Mouse (Mus musculus) kidney, embryonic 14.5 days (tissue): Measurements from ENCODE around the gene Csnk1g2. TPM values are rescaled to one million over a fixed set of nuclear protein-coding genes. Genes with fewer than 3 reads are reported as not detected.

Experiments
- ATAC-seq: fragments of 200-750 bp; cut with Nextera tagmentation; 2 replicates; pipeline ENCODE4 v1.8.0; 2017; ENCODE audit warnings: moderate number of reproducible peaks, mild to moderate bottlenecking, moderate TSS enrichment, moderate library complexity; ENCODE audit not compliant: low FRiP score, low TSS enrichment
- H3K27ac ChIP-seq: fragments of 300-500 bp; sonication (generic); 2 replicates; pipeline ENCODE4 v1.5.1; 2014; ENCODE audit warnings: low read depth, mild to moderate bottlenecking, low read length, moderate library complexity, mixed read lengths
- H3K27me3 ChIP-seq: fragments of 300-500 bp; sonication (generic); 2 replicates; pipeline ENCODE4 v1.6.1; 2014; ENCODE audit warnings: mild to moderate bottlenecking, low read length; ENCODE audit not compliant: control insufficient read depth, insufficient read depth
- H3K36me3 ChIP-seq: fragments of 300-500 bp; sonication (generic); 2 replicates; pipeline ENCODE4 v1.6.1; 2014; ENCODE audit warnings: low read length, mixed read lengths; ENCODE audit not compliant: control insufficient read depth, insufficient read depth
- H3K4me1 ChIP-seq: fragments of 300-500 bp; sonication (generic); 2 replicates; pipeline ENCODE4 v1.6.1; 2014; ENCODE audit warnings: low read length, mixed read lengths; ENCODE audit not compliant: control insufficient read depth, insufficient read depth
- H3K4me2 ChIP-seq: fragments of 300-500 bp; sonication (generic); replicated peaks from 2 replicates; pipeline ENCODE4 v1.6.1; 2014; ENCODE audit warnings: low read depth, mild to moderate bottlenecking, low read length
- H3K4me3 ChIP-seq: fragments of 300-500 bp; sonication (generic); 2 replicates; pipeline ENCODE4 v1.5.1; 2014; ENCODE audit warnings: mild to moderate bottlenecking, low read length
- H3K9ac ChIP-seq: fragments of 300-500 bp; sonication (generic); 2 replicates; pipeline ENCODE4 v1.6.1; 2014; ENCODE audit warnings: low read depth, mild to moderate bottlenecking, low read length, moderate library complexity
- H3K9me3 ChIP-seq: fragments of 300-500 bp; sonication (generic); 2 replicates; pipeline ENCODE4 v1.6.1; 2016; ENCODE audit warnings: low read length; ENCODE audit not compliant: control insufficient read depth
- WGBS: fragments of 180-500 bp; shearing (Covaris S2); extraction: QIAGEN DNeasy Blood & Tissue Kit; methylation state at CpG from one replicate; pipeline ENCODE4 v1.1.7; 2014; 5-methylcytosine and 5-hydroxymethylcytosine counted together
- polyA plus RNA-seq: library from polyadenylated mRNA; unstranded; fragments of >200 nt; fragmentation: Nextera tagmentation; extraction: Ambion mirVana; gene quantifications from 2 replicates; pipeline ENCODE4 v1.2.1, GENCODE M21; 2014

Gene Csnk1g2
- polyA plus RNA-seq, 1 experiment from 2014 or later: 127 TPM

DNA sequence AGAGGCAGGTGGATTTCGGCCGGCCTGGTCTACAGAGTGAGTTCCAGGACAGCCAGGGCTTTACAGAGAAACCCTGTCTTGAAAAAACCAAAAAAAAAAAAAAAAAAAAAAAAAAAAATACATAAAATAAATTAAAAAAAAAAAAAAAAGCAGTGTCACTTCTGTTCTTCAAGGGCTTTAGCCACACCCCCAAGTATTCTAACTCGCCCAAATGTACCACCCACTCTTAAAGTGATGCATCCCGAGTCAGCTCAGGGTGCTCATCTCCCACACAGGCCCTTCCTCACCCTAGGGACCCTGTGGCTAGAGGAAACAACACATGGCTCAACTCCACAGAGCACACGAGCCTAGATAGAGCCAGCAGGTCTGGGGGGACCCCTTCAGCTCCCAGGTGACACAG is 39.6 kb upstream of the Csnk1g2 start:
- H3K9ac ChIP-seq: no peak overlapping the region
- H3K27ac ChIP-seq: no peak overlapping the region
- H3K4me1 ChIP-seq: peaks cover 11% of the 10 kb centered on the region; the same call in 1 of the 2 replicates
- no peak overlapping the region for H3K4me3 ChIP-seq
- no peaks in the 10 kb centered on the region for H3K27me3 ChIP-seq
- no peak for ATAC-seq
- H3K4me2 ChIP-seq: no peak overlapping the region
- H3K9me3 ChIP-seq: no peaks in the 10 kb centered on the region
- peaks cover 35% of the 10 kb centered on the region for H3K36me3 ChIP-seq
- 86% methylated on average over 5 of the region's 5 CpGs for WGBS

DNA sequence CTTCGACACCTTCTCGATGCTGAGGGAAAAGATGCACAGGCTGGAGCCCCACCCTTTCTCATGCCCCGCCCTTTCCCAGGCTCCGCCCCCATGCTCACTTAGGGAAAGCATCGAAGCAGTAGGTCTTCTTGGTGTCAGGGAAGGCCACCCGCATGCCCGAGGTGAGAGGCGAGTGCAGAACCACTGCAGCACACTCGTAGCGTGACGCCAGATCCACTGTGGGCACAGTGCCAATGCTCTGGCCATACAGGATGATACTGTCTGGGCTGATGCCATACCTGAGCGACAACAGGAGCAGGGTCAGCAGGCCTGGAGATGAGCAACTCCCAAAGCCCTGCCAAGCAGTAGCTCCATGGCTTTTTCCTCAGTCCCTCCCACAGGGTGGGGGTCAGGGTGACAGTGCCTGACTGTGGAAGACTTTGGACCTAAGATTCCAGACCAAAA is 38.6 kb upstream of the Csnk1g2 start:
- H3K4me2 ChIP-seq: no peak overlapping the region
- peaks cover 11% of the 10 kb centered on the region; the same call in 1 of the 2 replicates for H3K4me1 ChIP-seq
- H3K9ac ChIP-seq: no peak overlapping the region
- H3K36me3 ChIP-seq: peaks cover 35% of the 10 kb centered on the region
- ATAC-seq: no peak
- WGBS: 69% methylated on average over 12 of the region's 12 CpGs
- no peaks in the 10 kb centered on the region for H3K9me3 ChIP-seq
- no peak overlapping the region for H3K4me3 ChIP-seq
- H3K27me3 ChIP-seq: no peaks in the 10 kb centered on the region
- no peak overlapping the region for H3K27ac ChIP-seq

DNA sequence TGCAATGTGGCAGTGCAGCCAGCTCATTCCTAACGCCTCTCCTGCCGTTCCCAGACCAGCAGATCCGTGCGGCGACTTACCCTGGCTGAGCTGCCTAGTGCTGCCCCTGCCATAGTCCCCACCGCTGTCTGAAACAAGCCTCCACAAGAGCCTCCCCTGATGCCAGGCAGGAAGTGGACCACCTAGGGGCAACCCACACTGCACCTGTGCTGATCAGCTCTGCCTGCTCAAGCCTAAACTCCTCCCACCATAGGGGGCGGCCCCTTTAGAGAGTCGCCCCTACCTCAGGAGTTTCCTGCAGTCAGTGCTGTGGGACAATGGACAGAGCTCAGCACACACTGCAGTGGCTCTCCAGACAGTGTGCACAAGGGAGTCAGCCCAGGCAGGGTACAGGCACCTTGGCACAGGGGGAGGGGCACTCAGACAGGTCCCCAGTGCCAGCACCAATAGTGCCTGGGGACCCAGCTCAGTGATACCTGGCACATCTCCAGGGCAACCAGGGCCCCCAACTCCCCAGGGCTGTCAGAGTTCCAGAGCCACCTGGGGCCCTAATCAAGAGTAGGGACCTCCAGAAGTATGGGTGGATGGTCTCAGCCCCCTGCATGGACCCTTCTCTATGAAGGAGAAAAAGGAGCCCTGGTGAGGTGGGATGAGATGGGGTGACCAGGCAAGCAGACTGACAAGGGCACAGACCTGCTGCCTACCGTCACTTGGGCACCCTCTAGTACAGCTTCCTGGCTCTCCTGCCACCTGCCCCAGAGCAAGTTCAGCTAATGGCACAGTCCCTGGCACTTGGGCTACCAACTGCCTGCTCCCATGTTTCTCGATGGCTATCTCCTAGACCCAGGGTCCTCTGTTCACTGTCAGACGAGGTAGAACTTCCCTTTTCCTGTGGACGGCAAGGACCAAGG is 37.7 kb upstream of the Csnk1g2 start:
- WGBS: 79% methylated on average over 12 of the region's 12 CpGs
- Histone ChIP-seq H3K4me1 (peaks cover 14% of the 10 kb centered on the region; the same call in 1 of the 2 replicates), H3K9ac (no peak overlapping the region), H3K36me3 (peaks cover 35% of the 10 kb centered on the region), H3K4me3 (peak overlapping the region; percentile 3; the same call in 1 of the 2 replicates), H3K4me2 (peak overlapping the region; percentile 10; the same call in 1 of the 2 replicates), H3K9me3 (no peaks in the 10 kb centered on the region), H3K27ac (no peak overlapping the region), H3K27me3 (no peaks in the 10 kb centered on the region)
- no peak for ATAC-seq

DNA sequence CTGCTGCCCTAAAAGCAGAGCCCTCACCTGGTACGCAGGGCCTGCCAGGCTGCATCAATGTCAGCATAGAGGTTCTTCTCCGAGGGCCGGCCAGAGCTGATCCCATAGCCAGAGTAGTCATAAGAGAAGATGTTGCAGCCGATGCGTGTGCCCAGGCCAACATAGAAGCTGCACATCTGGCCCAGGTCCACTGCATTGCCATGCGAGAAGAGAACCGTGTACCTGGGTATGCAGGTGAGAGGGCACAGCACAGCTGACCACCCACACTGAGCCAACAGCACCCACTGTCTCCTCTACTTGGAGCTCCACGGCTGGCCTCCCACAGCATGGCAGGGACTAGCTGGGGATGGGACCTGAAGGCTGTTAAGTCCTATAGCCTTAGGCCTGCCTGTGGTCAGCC is 37.1 kb upstream of the Csnk1g2 start:
- WGBS: 86% methylated on average over 8 of the region's 8 CpGs
- Histone ChIP-seq H3K36me3 (peaks cover 35% of the 10 kb centered on the region), H3K4me2 (peak overlapping the region; percentile 21; the same call in 1 of the 2 replicates), H3K4me1 (peaks cover 14% of the 10 kb centered on the region; the same call in 1 of the 2 replicates), H3K27me3 (no peaks in the 10 kb centered on the region), H3K4me3 (peak overlapping the region; percentile 3; the same call in 1 of the 2 replicates), H3K27ac (no peak overlapping the region), H3K9me3 (no peaks in the 10 kb centered on the region), H3K9ac (no peak overlapping the region)
- ATAC-seq: no peak

DNA sequence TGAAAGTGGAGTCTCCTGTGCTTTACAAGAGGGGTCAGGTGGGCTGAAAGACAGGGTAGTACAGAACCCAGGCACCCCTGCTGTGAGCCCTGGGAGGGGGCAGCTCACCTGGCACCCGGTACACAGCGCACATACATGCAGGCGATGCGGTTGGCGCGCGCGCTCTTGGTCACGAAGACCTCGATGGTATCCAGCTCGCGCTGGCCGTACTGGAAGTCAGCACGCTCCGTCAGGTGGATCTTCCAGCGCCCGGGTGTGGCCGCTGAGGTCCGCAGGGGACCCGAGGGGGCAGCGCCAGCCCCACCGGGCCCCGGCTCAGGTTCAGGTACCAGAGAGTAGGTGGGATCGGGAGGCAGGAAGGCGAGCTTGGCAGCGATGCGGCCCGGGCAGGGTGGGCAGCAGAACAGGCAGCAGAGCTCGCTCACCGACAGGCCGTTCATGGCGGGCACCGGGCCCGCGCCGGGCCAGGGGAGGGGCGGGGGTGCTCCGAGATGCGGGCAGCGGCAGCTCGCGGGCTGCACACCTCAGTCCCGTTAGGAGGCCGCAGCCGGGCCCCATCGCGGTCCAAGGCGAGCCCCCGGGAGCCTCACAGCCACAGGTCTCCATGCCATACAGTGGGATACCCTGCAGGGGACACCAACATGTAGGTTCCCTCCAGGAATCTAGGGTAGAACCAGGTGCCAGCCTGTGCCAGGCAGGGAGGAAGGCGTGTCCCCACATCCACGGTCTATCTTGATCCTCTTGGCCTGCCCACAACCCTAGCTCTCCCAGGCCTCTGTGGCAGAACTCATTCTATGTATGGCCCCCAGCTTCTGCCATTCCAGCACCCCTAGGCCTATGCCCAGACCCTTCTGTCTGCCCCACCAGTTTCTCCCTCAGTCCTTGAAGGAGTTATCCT is 36.0 kb upstream of the Csnk1g2 start:
- H3K27me3 ChIP-seq: no peaks in the 10 kb centered on the region
- H3K4me1 ChIP-seq: peaks cover 14% of the 10 kb centered on the region; the same call in 1 of the 2 replicates
- 95% methylated on average over 50 of the region's 51 CpGs for WGBS
- H3K9ac ChIP-seq: peak overlapping the region; percentile 37; the same call in 1 of the 2 replicates
- no peaks in the 10 kb centered on the region for H3K9me3 ChIP-seq
- peak overlapping the region; percentile 21; the same call in 1 of the 2 replicates for H3K4me2 ChIP-seq
- H3K36me3 ChIP-seq: peaks cover 35% of the 10 kb centered on the region
- H3K4me3 ChIP-seq: peak overlapping the region; percentile 1; the same call in 1 of the 2 replicates
- ATAC-seq: no peak
- H3K27ac ChIP-seq: peak overlapping the region; percentile 51; the same call in 1 of the 2 replicates

DNA sequence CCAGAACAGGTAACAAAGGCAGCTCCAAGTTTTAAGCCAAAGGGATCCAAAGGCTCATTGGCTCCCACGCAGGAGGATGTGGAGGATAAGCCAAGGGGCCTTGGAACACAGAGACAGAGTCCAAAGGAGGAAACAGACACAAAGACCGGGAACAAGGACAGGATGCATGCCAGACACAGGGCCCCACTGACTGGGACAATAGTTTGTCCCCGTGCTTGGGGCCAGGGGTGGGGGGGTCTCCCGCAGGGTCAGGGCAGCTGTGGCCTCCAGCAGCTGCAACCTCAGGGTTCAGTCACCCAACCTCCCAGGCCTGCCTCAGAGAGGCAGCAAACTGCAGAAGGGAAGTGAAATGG is 35.4 kb upstream of the Csnk1g2 start:
- no peak for ATAC-seq
- Histone ChIP-seq H3K27me3 (no peaks in the 10 kb centered on the region), H3K36me3 (peaks cover 32% of the 10 kb centered on the region), H3K4me2 (no peak overlapping the region), H3K4me3 (no peak overlapping the region), H3K9me3 (no peaks in the 10 kb centered on the region), H3K27ac (peak overlapping the region; percentile 51; the same call in 1 of the 2 replicates), H3K9ac (peak overlapping the region; percentile 37; the same call in 1 of the 2 replicates), H3K4me1 (peaks cover 14% of the 10 kb centered on the region; the same call in 1 of the 2 replicates)
- 44% methylated on average over 4 of the region's 4 CpGs for WGBS

DNA sequence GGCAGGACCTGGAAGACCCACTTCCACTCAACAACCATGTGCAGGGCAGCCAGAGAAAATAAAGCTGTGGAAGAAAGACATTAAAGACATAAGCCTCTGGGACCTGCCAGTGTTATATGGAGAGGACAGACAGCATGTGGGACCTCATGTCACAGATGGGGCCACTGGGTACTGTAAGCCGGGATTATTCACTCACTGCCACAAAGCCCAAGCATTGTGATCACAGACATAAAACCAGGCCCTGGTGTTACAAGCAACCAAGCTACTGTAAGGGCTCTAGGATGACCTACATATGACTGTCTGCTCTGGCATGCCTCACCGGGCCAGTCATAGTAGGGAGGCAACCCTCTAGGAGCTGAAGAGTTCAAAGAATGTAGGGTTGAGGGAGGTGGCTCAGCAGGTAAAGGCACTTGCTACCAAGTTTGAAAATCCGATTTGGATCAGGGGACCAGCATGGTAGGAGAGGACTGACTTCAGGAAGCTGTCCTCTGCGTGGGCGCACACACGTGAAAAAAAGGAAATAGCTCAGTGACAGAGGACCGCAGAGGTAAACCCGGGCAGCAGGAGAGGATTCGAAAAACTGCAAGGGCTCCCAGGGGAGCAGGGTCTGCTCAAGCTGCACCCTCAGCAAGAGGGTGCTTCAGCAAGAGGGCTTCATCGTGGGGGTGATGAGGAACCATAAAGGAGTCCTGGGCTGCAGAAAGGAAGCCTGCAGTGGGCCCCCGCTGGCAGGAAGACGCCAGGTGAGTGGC is 33.3 kb upstream of the Csnk1g2 start:
- H3K9me3 ChIP-seq: no peaks in the 10 kb centered on the region
- peak overlapping the region; percentile 94 for H3K9ac ChIP-seq
- H3K27ac ChIP-seq: peak overlapping the region; percentile 24
- peaks cover 20% of the 10 kb centered on the region for H3K36me3 ChIP-seq
- H3K27me3 ChIP-seq: no peaks in the 10 kb centered on the region
- H3K4me2 ChIP-seq: peak overlapping the region; percentile 97
- no peak; the same call in 1 of the 2 replicates for ATAC-seq
- WGBS: 16% methylated on average over 12 of the region's 12 CpGs
- H3K4me3 ChIP-seq: peak overlapping the region; percentile 97
- peaks cover 14% of the 10 kb centered on the region; the same call in 1 of the 2 replicates for H3K4me1 ChIP-seq
